Mouse (Mus musculus): ENCODE data around the gene Atp2b4. TPM values are rescaled to one million over a fixed set of nuclear protein-coding genes. Genes with fewer than 3 reads are reported as not detected.

Atp2b4 gene
- polyA plus RNA-seq (2015; fragmentation: Nextera tagmentation; extraction: Ambion mirVana), result 5.5 and 7.1 TPM in 2 replicates

GRCm38 (mm10) chr1:133800948-133801393 lies at the start of gene Atp2b4:
Gene Atp2b4 (minus strand): TSS chr1:133801041.

GRCm38 (mm10) chr1:133689897-133690296 lies 110.9 kb downstream of the Atp2b4 start, which contains the start of gene Lax1:
Gene Lax1 (minus strand): TSS chr1:133690108.

GRCm38 (mm10) chr1:133661203-133661933 lies 139.5 kb downstream of the Atp2b4 start, which contains the start of gene Gm38394:
Gene Gm38394 (minus strand): TSS chr1:133661318.

GRCm38 (mm10) chr1:133660466-133661202 lies 140.2 kb downstream of the Atp2b4 start, which contains the start of gene Zbed6:
Gene Zbed6 (minus strand): TSS chr1:133660885.

Small RNAs within 50 kb of the gene (microRNA-seq; reads per million reads assigned to microRNA genes)
- gene Mir6903, result 1.7 to 2.1 reads per million in 2 experiments

Other genes starting within 250 kb of the Atp2b4 start
- gene Snrpe, start 190.8 kb downstream of the Atp2b4 start, polyA plus RNA-seq (2015; fragmentation: Nextera tagmentation; extraction: Ambion mirVana), result 213 and 236 TPM in 2 replicates
- gene Zbed6, start 140.2 kb downstream of the Atp2b4 start, polyA plus RNA-seq (2015; fragmentation: Nextera tagmentation; extraction: Ambion mirVana), result not detected in 2 replicates
- gene Gm38394, start 139.7 kb downstream of the Atp2b4 start, polyA plus RNA-seq (2015; fragmentation: Nextera tagmentation; extraction: Ambion mirVana), result 2.8 and 2.9 TPM in 2 replicates
- gene Lax1, start 110.9 kb downstream of the Atp2b4 start, polyA plus RNA-seq (2015; fragmentation: Nextera tagmentation; extraction: Ambion mirVana), result 0.10 and 0.18 TPM in 2 replicates
- 0.12 and 0.13 TPM in 2 replicates for gene Optc, start 107.0 kb upstream of the Atp2b4 start, polyA plus RNA-seq (2015; fragmentation: Nextera tagmentation; extraction: Ambion mirVana)
- 7.8 and 14.1 TPM in 2 replicates for gene Prelp, start 120.4 kb upstream of the Atp2b4 start, polyA plus RNA-seq (2015; fragmentation: Nextera tagmentation; extraction: Ambion mirVana)
- 5.6 and 17.9 TPM in 2 replicates for gene Fmod, start 236.2 kb upstream of the Atp2b4 start, polyA plus RNA-seq (2015; fragmentation: Nextera tagmentation; extraction: Ambion mirVana)

Measured in skeletal muscle tissue, postnatal 0 days (tissue).